Mouse (Mus musculus) megakaryocyte, embryonic 14.5 days (primary cell): ENCODE results near the gene Tlr3.

Experiments
- FLI1 ChIP-seq: IDR thresholded peaks from 2 replicates; pipeline ENCODE4 v1.6.1; 2012; ENCODE audit warnings: low read length, inconsistent platforms, mixed read lengths
- GATA1 ChIP-seq: IDR thresholded peaks from 3 replicates; pipeline ENCODE4 v1.6.1; 2012; ENCODE audit warnings: mixed read lengths, low read length, inconsistent platforms, borderline replicate concordance

DNA sequence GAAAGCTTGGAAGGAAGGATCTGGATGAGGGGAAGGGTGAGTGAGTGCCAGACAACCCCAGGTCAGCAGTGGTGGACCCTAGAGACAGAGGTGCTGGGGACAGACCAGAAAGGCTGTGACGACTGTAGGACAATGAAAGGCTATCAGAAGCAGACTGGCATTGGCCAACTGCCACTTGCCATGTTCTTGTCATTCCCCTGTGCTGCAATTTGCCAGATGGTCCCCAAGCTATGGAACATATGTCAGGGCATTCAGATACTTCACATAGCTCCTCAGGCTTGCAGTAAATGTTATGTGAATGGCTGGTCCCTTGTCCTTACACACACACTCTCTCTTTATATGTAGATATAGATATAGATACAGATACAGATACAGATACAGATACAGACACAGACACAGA lies 27.6 kb downstream of the Tlr3 start:
- TF ChIP-seq GATA1 (no peak), FLI1 (no peak)
